Mouse (Mus musculus): ENCODE measurements around the gene Tmem50a.

Gene Tmem50a

DNA sequence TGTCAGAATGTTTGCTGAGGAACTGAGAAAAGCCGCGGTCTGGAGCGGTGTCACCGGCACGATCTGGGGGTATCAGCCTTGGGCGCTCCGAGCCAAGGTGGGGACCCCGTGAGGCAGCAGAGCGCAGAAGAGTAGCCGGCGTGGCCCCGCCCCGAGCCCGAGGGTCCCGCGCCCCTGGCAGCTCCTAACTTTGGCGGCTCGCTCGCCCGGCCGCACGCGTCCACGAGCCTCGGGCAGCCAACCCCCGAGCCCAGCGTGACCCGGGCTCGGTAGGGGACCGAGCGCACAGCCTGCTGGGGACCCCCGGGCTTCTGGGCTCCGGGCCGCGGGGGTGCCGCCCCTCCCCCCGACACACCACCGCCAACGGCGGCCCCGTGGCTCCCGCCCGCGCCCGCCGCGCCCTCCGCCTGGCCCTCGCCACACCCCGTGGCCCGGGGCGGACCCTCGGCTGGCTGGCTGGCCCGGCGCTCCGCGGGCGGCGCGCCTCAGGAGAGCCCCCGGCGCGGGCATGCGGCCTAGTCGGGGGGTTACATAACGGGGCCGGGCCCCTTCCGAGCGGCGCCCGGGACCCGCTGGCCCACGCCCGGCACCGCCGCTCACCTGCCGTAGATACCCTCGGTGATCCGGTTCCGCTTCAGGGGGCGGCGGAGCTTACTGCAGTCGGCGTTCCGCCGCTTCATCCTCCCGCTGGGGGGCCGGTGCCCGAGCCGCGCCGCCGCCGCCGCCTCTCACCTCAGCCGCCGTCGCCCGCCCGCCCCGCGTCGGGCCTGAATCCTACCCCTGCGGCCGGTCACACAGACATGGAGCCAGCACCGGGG is 62.2 kb downstream of the Tmem50a start:
- no peak for TF ChIP-seq GATA4 (IDR thresholded peaks at IDR 0.05; ENCODE audit: insufficient replicate concordance, low read length)

DNA sequence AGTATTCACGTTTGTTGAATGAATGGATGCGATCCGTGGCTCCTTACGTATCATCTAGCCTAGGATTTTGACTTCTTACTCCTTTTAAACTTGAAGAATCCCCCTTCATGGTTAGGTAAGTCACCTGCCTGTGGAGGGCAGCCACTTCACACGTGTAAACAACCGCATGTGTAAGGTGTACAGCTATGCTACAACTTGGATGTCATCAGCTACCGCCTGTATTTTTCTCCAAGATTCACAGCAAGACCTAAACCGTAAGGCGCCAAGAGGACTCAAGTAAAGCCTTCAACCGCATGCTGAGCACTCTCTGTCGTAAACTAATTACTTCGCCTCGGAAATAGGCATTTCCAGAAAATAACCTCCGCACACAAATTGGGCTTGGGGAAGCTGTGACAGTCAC is 62.9 kb downstream of the Tmem50a start:
- no peak for TF ChIP-seq GATA4 (IDR thresholded peaks at IDR 0.05; ENCODE audit: insufficient replicate concordance, low read length)

GRCm38 (mm10) chr4:134851236-134851635 is 63.6 kb downstream of the Tmem50a start:
- TF ChIP-seq GATA4 (IDR thresholded peaks at IDR 0.05; ENCODE audit: insufficient replicate concordance, low read length): no peak

DNA sequence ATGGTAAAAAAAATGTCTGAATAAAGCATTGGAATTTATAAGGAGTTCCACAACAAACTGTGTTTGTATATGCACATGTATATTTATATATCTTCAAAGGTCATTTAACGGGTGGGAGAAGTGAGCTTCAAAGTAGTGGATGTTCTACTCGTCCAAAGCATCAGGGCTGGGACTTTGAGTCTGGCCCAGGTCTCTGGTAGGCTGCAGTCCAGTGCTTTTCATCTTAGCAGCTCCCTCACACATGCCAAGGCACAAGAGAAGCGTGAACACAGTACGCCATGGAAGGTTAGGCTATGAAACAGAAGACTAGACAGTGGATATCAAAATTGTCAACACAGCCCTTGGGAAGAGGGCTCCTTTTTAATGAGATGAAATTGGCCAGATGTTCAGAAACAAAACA is 64.3 kb downstream of the Tmem50a start:
- no peak for TF ChIP-seq GATA4 (IDR thresholded peaks at IDR 0.05; ENCODE audit: insufficient replicate concordance, low read length)
